Mouse (Mus musculus): ENCODE measurements around the gene Smg7. TPM values are rescaled to one million over a fixed set of nuclear protein-coding genes. Genes with fewer than 3 reads are reported as not detected.

The Smg7 gene
- total RNA-seq, 1 experiment from 2014 or later, result 41.9 TPM

DNA sequence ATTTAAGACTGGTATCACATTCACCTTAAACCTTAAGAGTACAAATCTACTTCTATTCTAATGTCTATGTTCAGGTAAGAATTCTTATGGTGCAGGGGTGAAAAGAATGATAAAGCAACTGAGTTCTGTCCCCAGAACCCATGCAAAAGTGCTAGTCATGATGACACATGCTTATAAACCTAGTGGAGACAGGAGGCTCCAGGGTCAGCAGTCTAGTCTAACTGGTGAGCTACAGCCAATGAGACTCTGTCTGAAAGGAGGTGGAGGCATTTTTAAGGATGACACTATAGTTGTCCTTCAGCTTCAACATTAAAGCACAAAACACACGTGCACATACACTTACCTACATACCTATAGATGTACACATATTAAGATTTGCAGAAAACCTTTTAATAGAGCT is 57.8 kb downstream of the Smg7 start:
- ATAC-seq (replicated peaks; ENCODE audit: low read depth, poor library complexity, severe bottlenecking), result no peak

DNA sequence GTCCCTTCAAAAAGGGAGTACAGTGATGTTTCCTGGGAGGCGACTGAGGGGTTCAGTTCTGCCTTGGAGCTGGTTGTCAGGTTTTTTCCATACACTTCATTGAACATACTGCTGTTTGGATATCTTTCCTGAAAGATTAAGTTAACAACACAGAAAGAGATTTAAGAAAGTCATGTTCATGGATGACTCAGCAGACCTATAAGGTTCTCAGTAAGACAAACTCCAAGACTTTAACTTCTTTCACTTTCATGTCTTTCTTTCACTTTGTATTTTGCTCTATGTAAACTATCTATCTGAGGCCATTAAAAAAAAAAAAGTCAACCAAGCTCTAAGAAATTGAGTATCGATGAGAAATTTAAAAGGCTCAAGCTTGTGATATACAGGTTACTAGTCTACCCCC is 61.4 kb downstream of the Smg7 start:
- no peak for ATAC-seq (replicated peaks; ENCODE audit: low read depth, poor library complexity, severe bottlenecking)

DNA sequence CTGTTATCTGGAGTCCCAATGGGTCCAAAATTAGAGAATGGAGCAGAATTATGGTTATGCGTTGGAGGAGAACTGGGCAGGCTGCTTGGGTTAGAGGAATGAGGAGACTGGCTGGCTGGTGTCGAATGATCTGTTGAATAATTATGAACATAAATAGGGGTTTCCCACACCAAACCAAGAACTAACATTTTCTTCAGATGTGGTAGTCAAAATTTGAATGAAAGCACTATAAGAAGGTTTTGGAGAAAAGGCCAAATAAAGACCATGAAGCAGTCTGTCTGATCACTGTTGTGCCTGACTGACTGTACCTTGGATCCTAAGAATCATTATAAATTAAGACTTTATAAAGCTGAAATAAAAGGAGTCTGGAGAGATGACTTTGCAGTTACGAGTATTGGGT is 62.1 kb downstream of the Smg7 start:
- no peak for ATAC-seq (replicated peaks; ENCODE audit: low read depth, poor library complexity, severe bottlenecking)

DNA sequence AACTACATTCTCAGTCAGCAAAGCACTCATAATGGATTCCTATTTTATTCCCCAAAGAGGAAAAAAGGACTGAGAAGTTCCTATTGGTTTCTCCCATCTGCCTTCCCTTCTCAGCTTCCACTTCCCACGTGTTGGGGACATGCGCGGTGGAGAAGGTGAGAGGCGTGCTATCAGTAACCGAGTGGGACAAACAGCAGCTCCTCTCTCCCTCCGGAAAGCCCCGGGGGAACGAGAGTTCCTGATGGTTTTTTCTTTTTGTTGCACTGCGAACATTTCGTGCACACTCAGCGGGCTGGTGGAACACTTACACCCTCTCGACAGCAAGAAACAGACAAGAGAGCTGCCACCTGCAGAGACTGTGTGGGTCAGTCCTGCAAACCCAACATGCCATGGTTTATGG is 63.6 kb downstream of the Smg7 start:
- ATAC-seq (replicated peaks; ENCODE audit: low read depth, poor library complexity, severe bottlenecking), result no peak

DNA sequence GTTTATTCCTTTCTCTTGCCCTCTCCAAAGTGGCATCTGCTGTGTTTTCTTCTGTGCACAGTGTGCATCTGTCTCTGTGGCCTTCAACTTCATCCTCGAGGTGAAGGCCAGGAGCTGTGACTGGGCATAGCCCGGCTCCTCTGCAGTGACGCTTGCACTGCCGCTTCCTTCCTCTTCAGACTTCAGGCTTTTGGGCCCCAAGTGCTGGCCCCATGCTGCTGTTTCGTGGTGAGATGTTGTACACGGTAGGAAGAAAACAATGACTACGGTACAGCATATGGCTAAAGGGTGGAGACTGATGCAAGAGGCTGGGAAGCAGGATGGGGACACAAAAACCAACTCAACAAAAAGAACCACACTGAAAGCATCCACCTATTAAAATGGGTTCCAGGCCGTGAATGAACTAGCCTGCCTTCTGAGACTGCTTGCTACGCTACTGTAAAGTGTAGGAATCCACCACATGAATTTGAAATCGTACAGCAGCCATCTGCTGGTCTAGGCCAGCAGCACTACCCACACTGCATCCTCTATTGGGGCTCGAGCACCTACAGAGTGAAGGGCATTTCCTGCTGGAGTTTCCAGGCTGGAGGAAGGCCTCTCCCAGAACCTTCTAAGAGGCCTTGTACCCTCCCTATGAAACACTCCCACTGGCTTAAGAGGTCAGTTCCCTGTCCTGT is 64.3 kb downstream of the Smg7 start:
- peak; percentile 64 for ATAC-seq (replicated peaks; ENCODE audit: low read depth, poor library complexity, severe bottlenecking)

DNA sequence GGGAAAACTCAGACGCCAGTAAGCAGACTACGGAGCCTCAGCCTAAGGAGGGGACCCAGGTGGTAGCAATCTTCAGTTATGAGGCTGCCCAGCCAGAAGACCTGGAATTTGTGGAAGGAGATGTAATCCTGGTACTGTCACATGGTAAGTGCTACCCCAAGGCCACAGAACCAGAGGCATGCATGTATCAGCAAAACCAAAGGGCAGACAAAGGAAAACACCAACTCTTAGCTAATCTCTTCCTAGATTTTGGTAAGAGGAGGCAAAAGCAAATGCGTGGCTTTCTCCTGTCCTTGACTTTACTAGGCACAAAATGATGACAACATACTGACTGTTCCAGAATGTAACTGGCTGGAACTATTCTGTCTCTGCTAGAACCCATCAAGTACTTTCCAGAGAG is 67.4 kb downstream of the Smg7 start:
- no peak for ATAC-seq (replicated peaks; ENCODE audit: low read depth, poor library complexity, severe bottlenecking)

DNA sequence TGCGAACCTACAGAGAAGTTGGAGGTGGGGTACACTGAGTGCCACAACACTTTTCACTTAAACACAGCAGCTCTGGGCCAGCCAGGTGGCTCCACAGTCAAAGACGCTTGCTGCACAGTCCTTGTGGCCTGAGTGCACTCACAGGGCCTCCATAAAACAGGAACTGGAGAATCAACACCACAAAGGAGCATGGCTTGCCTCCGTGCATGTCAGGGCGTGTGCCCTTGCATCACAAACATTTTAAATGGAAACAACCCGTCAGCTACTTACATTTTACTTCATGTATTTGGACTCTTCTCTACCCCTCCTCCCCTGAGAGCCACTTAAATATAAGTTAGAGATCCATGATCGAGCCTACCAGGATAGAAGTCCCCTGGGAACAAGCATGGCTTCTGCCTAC is 70.1 kb downstream of the Smg7 start:
- peak; percentile 75 for ATAC-seq (replicated peaks; ENCODE audit: low read depth, poor library complexity, severe bottlenecking)

DNA sequence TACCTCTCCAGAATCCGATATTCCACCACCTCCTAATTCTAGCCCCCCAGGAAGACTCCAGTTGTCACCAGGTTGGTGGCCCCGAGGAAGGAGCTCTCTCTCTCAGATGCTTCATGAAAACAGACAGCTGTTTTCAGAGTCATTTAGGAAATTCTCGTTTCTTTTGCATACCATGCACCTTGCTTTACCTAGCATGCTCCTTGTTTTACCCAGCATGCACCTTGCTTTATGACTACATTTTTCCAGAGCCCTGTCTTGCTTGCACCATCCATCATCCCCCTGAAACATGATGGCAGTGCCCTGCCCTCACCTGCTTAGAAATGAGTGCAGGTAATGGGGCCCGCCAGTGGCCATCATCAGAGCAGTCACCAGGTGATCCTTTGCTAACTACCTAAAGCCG is 70.8 kb downstream of the Smg7 start:
- ATAC-seq (replicated peaks; ENCODE audit: low read depth, poor library complexity, severe bottlenecking), result no peak

DNA sequence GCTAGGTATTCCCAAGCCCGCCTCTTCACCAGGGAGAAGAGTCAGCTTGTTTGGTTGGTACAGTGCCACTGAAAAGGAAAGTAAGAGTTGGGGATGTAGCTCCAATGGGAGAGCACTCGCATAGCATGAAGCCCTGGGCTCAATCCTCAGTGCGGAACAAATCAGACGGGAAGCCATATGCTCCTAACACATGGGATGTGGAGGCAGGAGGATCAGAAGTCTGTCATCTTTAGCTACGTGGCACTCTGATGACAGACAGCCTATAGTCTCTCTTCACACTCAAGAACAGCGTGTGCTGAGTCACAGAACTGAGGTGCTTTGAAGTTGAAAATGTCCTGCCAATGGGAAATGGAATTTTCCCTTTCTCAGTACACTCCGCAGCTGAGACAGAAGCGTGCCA is 71.4 kb downstream of the Smg7 start:
- no peak for ATAC-seq (replicated peaks; ENCODE audit: low read depth, poor library complexity, severe bottlenecking)

DNA sequence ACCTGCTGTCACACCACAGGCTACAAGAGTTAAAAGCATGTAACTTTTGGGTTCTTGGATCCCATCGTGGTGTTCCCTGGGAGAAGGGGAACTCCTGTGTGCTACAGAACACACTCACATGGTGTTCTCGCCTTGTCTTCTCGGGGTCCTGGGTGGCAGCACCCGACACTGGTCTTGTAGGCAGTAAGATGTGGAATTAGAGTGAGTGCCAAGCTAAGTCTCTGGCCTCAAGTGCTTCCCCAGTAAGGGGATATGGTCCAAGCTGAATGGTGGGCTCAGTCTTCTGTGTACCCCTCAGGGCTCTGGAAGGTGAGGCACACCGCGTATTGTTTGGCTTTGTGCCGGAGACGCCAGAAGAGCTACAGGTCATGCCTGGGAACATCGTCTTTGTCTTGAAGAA is 72.4 kb downstream of the Smg7 start:
- no peak for ATAC-seq (replicated peaks; ENCODE audit: low read depth, poor library complexity, severe bottlenecking)

DNA sequence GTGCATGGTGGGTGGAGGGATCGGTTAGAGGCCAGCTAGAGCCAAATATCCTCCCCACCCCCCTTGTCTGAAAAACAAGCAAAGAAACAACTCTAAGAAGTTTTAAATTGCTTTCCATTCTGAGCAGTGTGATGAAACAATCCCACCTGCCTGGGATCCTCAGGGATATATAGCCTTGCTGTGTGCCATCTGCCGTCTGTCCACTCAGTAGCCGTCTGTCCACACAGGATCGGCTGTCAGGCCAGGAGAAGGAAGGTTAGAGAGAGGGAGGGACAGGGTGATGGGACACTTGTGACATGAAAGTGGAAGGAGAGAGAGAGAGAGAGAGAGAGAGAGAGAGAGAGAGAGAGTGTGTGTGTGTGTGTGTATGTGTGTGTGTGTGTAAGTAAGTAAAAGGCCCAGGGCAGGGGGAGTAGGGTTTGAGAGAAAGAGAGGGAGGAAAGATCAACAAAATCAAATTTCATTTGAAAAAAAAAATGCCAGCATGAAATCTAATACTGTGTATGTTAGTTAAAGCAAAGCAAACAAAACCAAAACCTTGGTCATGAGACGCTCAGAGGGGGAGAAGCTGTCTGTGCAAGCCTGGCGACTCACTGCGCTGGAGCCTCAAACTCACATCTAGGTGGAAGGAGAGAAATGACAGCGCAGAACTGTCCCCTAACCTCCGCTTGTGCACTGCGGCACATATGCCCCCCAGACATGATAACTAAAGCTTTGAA is 73.7 kb downstream of the Smg7 start:
- ATAC-seq (replicated peaks; ENCODE audit: low read depth, poor library complexity, severe bottlenecking), result no peak

DNA sequence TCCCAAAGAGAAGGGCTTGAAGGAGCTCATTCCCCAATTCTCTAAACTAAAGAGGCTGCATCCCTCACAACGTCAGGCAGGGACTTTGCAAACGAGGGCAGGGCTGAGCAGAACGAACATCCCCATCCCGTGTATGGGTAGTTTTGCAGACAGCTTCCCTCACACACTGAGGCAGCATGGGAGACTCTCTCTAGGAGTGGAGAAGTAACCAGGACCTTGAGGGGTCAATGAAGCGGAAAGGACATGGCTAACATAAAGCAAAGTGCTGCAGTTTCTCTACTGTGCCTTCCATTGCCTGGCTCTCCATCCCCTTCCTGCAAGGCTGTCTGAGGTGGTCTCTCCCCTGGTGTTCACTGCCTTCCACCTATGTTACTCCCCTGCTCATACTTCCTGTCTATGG is 74.3 kb downstream of the Smg7 start:
- no peak for ATAC-seq (replicated peaks; ENCODE audit: low read depth, poor library complexity, severe bottlenecking)

DNA sequence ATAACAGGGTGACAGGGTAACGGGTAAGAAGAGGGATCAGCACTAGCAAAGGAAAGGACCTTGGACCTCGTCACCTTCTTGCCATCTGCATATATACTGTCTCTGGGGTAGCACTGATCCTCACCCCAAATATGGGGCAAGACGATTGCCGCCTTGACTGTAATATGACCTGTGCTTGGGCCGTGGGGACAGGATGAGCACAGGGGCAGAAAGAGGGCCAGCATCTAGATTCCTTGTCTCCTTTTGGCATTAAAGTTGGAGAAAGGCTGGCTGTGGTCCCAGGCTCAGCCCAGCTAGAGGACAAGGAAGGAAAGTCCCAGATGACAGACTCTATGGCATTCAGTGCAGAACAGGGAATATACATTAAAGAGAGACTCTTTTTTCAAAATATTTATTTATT is 76.0 kb downstream of the Smg7 start:
- ATAC-seq (replicated peaks; ENCODE audit: low read depth, poor library complexity, severe bottlenecking), result no peak

DNA sequence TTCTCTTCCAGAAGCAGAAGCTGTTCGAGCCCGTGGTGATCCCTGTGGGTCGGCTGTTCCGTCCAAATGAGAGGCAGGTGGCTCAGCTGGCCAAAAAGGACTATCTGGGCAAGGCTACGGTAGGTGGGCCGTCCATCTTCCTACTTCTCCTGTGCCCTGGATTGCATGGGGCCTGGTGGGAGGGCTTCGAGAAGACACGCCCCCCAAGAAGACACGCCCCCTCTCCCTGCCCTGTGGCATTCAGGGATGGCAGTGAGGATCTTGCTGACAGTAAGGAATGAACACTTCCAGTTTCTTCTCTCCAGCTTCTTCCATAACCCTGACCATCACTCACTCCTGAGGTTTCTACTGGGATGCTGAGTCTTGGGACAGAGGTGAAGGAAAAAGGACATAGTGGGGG is 78.2 kb downstream of the Smg7 start:
- ATAC-seq (replicated peaks; ENCODE audit: low read depth, poor library complexity, severe bottlenecking), result no peak

DNA sequence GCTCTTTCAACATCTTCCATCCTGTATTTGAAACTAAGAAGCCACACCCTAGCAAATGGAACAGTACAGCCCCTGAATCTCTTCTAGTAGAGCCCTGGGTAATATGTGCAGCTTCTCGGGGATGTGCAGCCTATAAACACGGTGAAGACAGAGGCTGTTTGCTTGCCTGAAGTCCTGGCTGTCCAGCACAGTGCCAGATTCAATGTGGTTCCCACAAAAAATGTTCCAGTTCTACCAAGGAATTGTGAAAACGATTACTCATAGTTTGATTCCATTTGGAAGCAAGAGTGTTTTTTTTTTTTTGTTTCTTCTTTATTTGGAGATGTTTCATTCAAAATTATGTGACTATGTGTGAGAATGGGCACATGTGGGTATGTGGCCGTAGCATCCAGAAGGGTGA is 80.7 kb downstream of the Smg7 start:
- ATAC-seq (replicated peaks; ENCODE audit: low read depth, poor library complexity, severe bottlenecking), result no peak

DNA sequence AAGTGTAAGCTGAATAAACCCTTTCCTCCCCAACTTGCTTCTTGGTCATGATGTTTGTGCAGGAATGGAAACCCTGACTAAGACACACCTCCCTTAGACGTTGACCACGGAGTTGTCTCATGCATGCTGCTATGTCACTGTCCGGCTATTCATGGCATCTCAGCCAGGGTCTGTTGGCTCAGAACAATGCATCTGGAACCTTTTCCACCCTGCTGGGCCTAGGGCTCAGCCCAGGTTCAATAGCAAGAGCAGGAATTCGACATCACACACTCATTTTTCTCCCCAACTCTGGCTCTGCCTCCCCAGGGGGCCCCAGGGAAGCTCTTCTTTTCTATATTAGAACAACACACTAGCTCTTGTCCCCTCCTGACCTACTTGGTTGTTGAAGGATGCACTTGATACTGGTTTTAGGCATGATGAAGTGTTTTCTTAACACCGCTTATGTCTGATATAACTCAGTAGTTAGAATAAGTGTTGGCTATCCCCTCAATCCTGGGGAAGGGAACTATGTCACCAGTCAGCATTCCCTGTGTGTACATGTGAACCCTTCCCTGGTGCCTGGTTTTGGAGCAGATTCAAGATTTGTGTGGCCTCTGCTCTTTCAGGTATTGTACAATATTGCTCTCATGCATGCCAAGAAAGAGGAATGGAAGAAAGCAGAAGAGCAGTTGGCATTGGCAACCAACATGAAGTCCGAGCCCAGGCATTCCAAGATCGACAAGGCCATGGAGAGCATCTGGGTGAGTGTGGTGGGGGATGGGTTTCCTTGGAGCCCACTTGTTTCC is 81.3 kb downstream of the Smg7 start:
- no peak for ATAC-seq (replicated peaks; ENCODE audit: low read depth, poor library complexity, severe bottlenecking)

DNA sequence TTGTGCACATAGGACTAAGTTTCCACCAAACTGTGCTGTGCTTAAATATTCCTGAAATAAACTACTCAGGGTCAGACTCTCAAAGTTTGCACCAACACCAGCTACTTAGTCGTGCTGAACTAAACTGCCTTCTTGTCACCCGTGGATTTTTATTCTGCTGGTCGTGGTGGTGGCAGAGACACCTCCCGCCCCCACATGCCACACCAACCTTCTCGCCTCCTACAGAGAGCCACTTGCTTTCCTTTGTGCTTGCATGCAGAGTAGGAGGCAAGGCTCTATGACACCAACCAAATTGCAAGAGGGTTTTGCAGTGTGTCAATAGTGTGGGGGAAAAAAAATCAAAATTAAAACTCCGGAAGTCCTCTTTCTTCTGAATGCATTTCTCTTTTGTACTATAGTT is 82.9 kb downstream of the Smg7 start:
- ATAC-seq (replicated peaks; ENCODE audit: low read depth, poor library complexity, severe bottlenecking), result no peak

DNA sequence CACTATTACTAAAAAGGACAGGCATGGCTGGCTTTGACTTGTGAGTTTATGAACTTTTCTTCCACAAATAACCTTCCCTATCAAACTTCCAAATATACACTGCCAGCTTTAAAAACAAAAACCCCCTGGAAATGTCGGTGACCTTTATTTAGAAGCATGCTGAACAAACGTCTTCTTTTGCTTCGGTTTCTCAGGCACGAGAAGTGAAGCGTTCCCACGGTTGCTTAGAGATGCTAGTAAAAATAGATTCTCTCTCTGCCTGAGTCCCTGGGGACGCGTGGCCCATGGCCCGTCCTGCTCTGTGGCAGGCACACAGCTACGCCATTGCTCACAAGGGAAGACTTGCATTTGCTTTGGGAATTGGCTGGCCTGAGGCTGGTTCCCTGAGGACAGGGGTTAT is 84.7 kb downstream of the Smg7 start:
- ATAC-seq (replicated peaks; ENCODE audit: low read depth, poor library complexity, severe bottlenecking), result no peak

DNA sequence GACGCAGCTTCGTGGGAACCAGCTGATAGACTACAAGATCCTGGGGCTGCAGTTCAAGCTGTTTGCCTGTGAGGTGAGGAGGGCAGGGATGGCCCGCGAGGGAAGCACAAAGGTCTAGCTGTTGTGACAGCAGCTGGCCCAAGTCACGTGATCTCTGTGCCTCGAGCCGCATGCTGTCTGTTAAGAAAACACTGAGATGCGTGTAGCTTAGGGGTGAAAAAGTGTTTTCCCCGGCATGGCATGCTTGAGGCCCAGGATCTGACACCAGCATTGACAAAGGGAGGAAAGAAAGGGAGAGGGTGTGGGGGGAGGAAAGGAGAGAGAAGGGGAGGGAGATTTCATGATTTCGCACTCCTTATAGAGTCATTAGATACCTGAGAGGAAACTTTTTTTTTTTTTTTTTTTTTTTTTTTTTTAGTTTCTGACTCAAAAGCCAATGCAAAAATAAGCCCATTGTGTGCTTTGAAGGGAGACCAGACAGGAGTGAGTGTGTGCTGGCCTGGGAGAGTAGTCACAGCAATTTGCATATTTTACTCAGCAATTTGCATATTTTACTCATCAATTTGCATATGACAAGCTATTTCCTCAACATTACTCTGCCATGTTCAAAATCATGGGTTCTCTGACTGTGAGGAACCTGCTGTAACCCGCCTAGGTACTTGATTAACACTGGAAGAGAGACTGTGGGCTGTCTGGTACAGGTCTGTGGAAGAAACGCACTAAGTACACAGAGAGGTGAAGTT is 85.2 kb downstream of the Smg7 start:
- no peak for ATAC-seq (replicated peaks; ENCODE audit: low read depth, poor library complexity, severe bottlenecking)

DNA sequence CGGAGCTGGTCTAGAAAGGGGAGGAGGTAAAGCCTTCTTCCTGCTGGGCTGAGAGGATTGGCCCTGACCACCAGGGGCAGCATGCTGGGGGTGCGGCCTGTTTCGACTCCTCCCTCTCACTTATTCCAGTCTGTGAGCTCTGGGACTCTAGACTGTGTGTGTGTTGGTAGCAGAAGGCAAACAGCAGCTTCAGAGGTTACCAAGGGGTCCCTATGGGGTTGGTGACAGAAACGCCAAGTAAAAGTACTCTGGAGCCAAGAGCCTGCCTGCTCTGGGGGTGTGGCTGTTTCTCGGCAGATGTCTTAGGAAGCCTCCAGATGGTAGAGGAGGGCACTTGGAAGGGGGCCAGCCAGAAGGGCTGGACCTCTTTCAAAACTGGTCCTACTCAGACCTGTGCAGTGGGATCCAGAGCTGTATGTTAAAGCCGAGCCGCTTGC is 87.2 kb downstream of the Smg7 start:
- peak; percentile 64 for ATAC-seq (replicated peaks; ENCODE audit: low read depth, poor library complexity, severe bottlenecking)
